Mouse (Mus musculus): ENCODE results near the gene Gm45618. TPM values are rescaled to one million over a fixed set of nuclear protein-coding genes. Genes with fewer than 3 reads are reported as not detected.

Gm45618 gene
- polyA plus RNA-seq, 1 experiment from 2014 or later, result not detected

- H3K27me3 ChIP-seq, result no peaks in the 10 kb centered on the region
- ATAC-seq (no peak), DNase-seq (ENCODE audit: low read depth, low spot score) (no peak)
- in situ Hi-C loops (cut with MboI; ENCODE audit: low pct_unique_long_range_greater_than_20kb), result no loop called here
- TF ChIP-seq CTCF (IDR thresholded peaks at IDR 0.05), result no peak
- ChIA-PET CTCF (interaction anchor here (1.9 kb wide), 1 partner anchor 23 kb away, joined by 10 read pairs; no protein-coding TSS in a partner anchor), POLR2A (no interaction called here)
Measured at GRCm38 (mm10) chr7:142074146-142074886, 46.2 kb downstream of the Gm45618 start.

- in situ Hi-C loops (cut with MboI; ENCODE audit: low pct_unique_long_range_greater_than_20kb), result no loop called here
- POLR2A ChIA-PET, result interaction anchor here (1.2 to 1.9 kb wide), 3 partner anchors 8 to 26 kb away, joined by 3 to 8 read pairs (median 8); partner anchors contain the start of gene Dusp8
- CTCF ChIA-PET, result interaction anchor here (0.7 to 5.1 kb wide), 10 partner anchors 9 to 56 kb away, joined by 3 to 67 read pairs (median 4); partner anchors contain the start of genes Dusp8 and Gm45618
- TF ChIP-seq CTCF (IDR thresholded peaks at IDR 0.05), result no peak
- ATAC-seq (no peak), DNase-seq (ENCODE audit: low read depth, low spot score) (no peak)
- H3K27me3 ChIP-seq, result no peaks in the 10 kb centered on the region
Measured at GRCm38 (mm10) chr7:142071717-142072116, 48.8 kb downstream of the Gm45618 start.

GRCm38 (mm10) chr7:142071212-142071578, 49.3 kb downstream of the Gm45618 start:
- H3K27me3 ChIP-seq, result no peaks in the 10 kb centered on the region
- ChIA-PET CTCF (interaction anchor here (0.7 to 5.1 kb wide), 14 partner anchors 9 to 55 kb away, joined by 3 to 67 read pairs (median 4); partner anchors contain the start of genes Dusp8 and Gm45618), POLR2A (interaction anchor here (1.1 to 1.9 kb wide), 4 partner anchors 9 to 27 kb away, joined by 3 to 8 read pairs (median 8); partner anchors contain the start of gene Dusp8)
- no peak for TF ChIP-seq CTCF (IDR thresholded peaks at IDR 0.05)
- ATAC-seq (peak; percentile 48), DNase-seq (ENCODE audit: low read depth, low spot score) (no peak)
- in situ Hi-C loops (cut with MboI; ENCODE audit: low pct_unique_long_range_greater_than_20kb), result no loop called here

DNA sequence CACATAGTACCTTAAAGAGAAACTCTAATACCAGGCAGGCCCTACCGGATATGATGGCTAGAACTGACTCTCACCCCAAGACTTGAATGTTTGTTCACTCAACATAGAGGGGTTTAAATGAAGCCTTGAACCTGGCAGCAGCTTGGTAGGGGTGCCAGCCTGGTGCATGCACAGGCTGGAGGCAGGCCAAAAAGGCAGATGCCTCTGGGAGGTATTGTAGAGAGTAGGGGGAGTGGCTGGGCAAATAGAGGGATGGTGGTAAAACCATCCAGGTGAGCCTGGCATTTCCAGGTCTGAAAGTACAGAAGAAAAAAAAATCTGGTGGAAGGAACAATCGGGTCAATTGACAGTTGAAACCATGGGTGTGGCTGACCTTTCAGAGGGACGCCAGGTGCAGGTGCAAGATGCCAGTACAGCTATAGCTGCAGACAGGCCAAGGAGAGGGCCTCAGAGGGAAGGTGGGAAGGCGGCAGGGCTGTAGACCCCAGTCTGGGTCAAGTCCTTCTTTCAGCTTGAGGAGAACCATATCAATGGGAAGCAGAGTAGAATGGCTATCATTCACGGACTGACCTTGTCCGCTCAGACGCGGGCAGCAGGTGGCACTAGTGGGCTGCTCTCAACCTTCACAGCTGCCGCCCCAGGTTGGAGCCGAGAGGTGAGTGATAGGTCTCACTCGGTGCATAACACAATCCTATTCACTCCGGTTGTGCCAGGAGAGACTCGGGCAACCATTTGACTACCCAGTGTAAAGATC, 49.9 kb downstream of the Gm45618 start:
- POLR2A ChIA-PET, result interaction anchor here (1.1 to 1.9 kb wide), 4 partner anchors 9 to 27 kb away, joined by 3 to 8 read pairs (median 8); partner anchors contain the start of gene Dusp8
- H3K27me3 ChIP-seq, result no peaks in the 10 kb centered on the region
- ATAC-seq (peak; percentile 83), DNase-seq (ENCODE audit: low read depth, low spot score) (no peak)
- in situ Hi-C loops (cut with MboI; ENCODE audit: low pct_unique_long_range_greater_than_20kb), result no loop called here
- CTCF ChIA-PET, result interaction anchor here (0.7 to 5.1 kb wide), 14 partner anchors 8 to 55 kb away, joined by 3 to 67 read pairs (median 4); partner anchors contain the start of genes Dusp8 and Gm45618
- peak; percentile 91 for TF ChIP-seq CTCF (IDR thresholded peaks at IDR 0.05)

Other genes with a start within 250 kb of the Gm45618 start
- 48.0 TPM for gene Tollip, start 202.2 kb downstream of the Gm45618 start, polyA plus RNA-seq (2021)
- gene Brsk2, start 171.0 kb downstream of the Gm45618 start, polyA plus RNA-seq (2021), result 0.04 TPM
- 35.2 TPM for gene Mob2, start 59.7 kb downstream of the Gm45618 start, polyA plus RNA-seq (2021)
- 15.2 TPM for gene Dusp8, start 24.9 kb downstream of the Gm45618 start, polyA plus RNA-seq (2021)
- gene Gm39115, start 15.3 kb upstream of the Gm45618 start, polyA plus RNA-seq (2021), result not detected
- not detected for gene Gm45337, start 23.9 kb upstream of the Gm45618 start, polyA plus RNA-seq (2021)
- gene Gm29735, start 36.4 kb upstream of the Gm45618 start, polyA plus RNA-seq (2021), result not detected
- gene Gm4553, start 45.0 kb upstream of the Gm45618 start, polyA plus RNA-seq (2021), result not detected
- gene Krtap5-2, start 55.3 kb upstream of the Gm45618 start, polyA plus RNA-seq (2021), result not detected
- not detected for gene Gm10153, start 69.7 kb upstream of the Gm45618 start, polyA plus RNA-seq (2021)
- gene Krtap5-3, start 80.6 kb upstream of the Gm45618 start, polyA plus RNA-seq (2021), result not detected
- not detected for gene Gm7579, start 91.1 kb upstream of the Gm45618 start, polyA plus RNA-seq (2021)
- gene Krtap5-5, start 109.2 kb upstream of the Gm45618 start, polyA plus RNA-seq (2021), result not detected
- gene Gm40460, start 120.3 kb upstream of the Gm45618 start, polyA plus RNA-seq (2021), result not detected
- gene Gm2431, start 137.6 kb upstream of the Gm45618 start, polyA plus RNA-seq (2021), result not detected
- gene Gm4559, start 153.6 kb upstream of the Gm45618 start, polyA plus RNA-seq (2021), result not detected
- gene Krtap5-1, start 176.4 kb upstream of the Gm45618 start, polyA plus RNA-seq (2021), result not detected
- gene Krtap5-4, start 182.8 kb upstream of the Gm45618 start, polyA plus RNA-seq (2021), result not detected

All from Patski (cell line).